Comparison of ENCODE assay signal across 20 mouse cellular contexts in the genomic region with DNA sequence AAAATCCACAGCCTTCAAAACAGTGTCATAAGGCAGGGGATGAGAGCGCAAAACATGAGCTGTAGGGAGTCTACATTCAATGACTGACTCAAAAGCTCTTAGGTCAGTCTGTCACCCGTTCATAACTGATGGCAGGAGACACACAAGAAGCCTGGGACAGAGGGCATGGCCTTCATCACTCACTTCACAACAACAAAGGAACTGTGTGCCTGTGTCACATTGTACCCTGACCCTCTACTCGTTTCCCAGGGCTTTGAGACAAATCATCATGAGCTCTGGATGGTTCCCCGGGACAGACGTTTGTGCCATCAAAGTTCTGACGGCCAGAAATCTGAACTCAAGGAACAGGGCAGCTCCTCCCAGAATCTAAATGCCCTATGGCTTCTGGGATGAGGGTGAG. TPM values are rescaled to one million over a fixed set of nuclear protein-coding genes. Genes with fewer than 3 reads are reported as not detected.
A peak's percentile ranks its signal among the peaks of the same experiment; 100 is the strongest.
DNase-seq lines count a peak whose midpoint lies in the region; ATAC-seq and TF ChIP-seq lines count a peak whose summit lies in the region.
"Had no signal": no experiment of that assay in that cellular context is flagged by ENCODE, and none has a peak within 500 bp of the region (broad histone marks: within the 10 kb centered on the region; RNA-seq: fewer than 3 reads in every experiment).

No protein-coding gene starts in this region.

- no peak for DNase-seq in heart, postnatal 14 days
- peak; percentile 8 for DNase-seq in liver, postnatal 0 days
- no peak for DNase-seq in liver, embryonic 11.5 days (ENCODE audit: low spot score)
- peak; percentile 68 for DNase-seq in embryo, embryonic 10.5 days (ENCODE audit: low spot score)
- DNase-seq in embryo, embryonic 9.5 days (ENCODE audit: extremely low spot score) = peak; percentile 36
- no peak for DNase-seq in spleen, postnatal 4 days (ENCODE audit: low spot score in 2 of 2)
- DNase-seq in cerebellum, adult 18-20 months = no peak
- DNase-seq: adrenal gland, adult 2 months; adrenal gland, postnatal 25 days; cerebellum, adult 2 months; cerebellum, postnatal 10 days; forebrain, postnatal 0 days; gastrocnemius, postnatal 14 days; heart, postnatal 36 days had no signal

- TF ChIP-seq CTCF in liver, postnatal 0 days (IDR thresholded peaks at IDR 0.05; ENCODE audit: low read depth) = no peak

- H3K36me3 ChIP-seq in heart, embryonic 12.5 days = no peaks in the 10 kb centered on the region
- H3K36me3 ChIP-seq in liver, postnatal 0 days (replicated peaks; ENCODE audit: insufficient read depth, low read length) = no peaks in the 10 kb centered on the region
- H3K36me3 ChIP-seq in liver, embryonic 11.5 days (ENCODE audit: control insufficient read depth, insufficient read depth, low read length) = no peaks in the 10 kb centered on the region
- H3K36me3 ChIP-seq: embryonic facial prominence, embryonic 10.5 days; heart, embryonic 15.5 days; hindbrain, embryonic 12.5 days had no signal

- no peak for ATAC-seq in heart, embryonic 12.5 days (ENCODE audit: insufficient number of reproducible peaks, low FRiP score)
- ATAC-seq in liver, postnatal 0 days = no peak
- no peak for ATAC-seq in liver, embryonic 11.5 days (replicated peaks; ENCODE audit: low FRiP score)
- ATAC-seq: forebrain, embryonic 13.5 days; forebrain, postnatal 0 days; hindbrain, postnatal 0 days had no signal

- H3K9me3 ChIP-seq in heart, embryonic 12.5 days (replicated peaks) = no peaks in the 10 kb centered on the region
- H3K9me3 ChIP-seq in liver, postnatal 0 days (ENCODE audit: low read length) = no peaks in the 10 kb centered on the region
- H3K9me3 ChIP-seq in liver, embryonic 11.5 days (ENCODE audit: control insufficient read depth, low read length) = no peaks in the 10 kb centered on the region
- H3K9me3 ChIP-seq: embryonic facial prominence, embryonic 10.5 days; forebrain, embryonic 13.5 days; heart, embryonic 15.5 days; hindbrain, embryonic 12.5 days had no signal

- peak overlapping the region; percentile 50 for H3K27ac ChIP-seq in heart, embryonic 12.5 days (ENCODE audit: poor library complexity, severe bottlenecking)
- no peak overlapping the region for H3K27ac ChIP-seq in liver, postnatal 0 days (ENCODE audit: low read depth)
- H3K27ac ChIP-seq in liver, embryonic 11.5 days (ENCODE audit: low read depth, low read length) = no peak overlapping the region
- H3K27ac ChIP-seq: embryonic facial prominence, embryonic 10.5 days; forebrain, embryonic 13.5 days; heart, embryonic 15.5 days; hindbrain, embryonic 12.5 days; hindbrain, postnatal 0 days had no signal

- TF ChIP-seq EP300 in liver, postnatal 0 days (IDR thresholded peaks at IDR 0.05; ENCODE audit: low read depth) = no peak

- H3K27me3 ChIP-seq in heart, embryonic 12.5 days (replicated peaks) = no peaks in the 10 kb centered on the region
- H3K27me3 ChIP-seq in liver, postnatal 0 days (ENCODE audit: insufficient read depth, low read length) = no peaks in the 10 kb centered on the region
- H3K27me3 ChIP-seq in liver, embryonic 11.5 days (replicated peaks; ENCODE audit: control insufficient read depth, insufficient read depth, low read length) = no peaks in the 10 kb centered on the region
- H3K27me3 ChIP-seq: forebrain, embryonic 13.5 days; heart, embryonic 15.5 days; hindbrain, embryonic 12.5 days had no signal

- peaks cover 33% of the 10 kb centered on the region for H3K4me1 ChIP-seq in heart, embryonic 12.5 days (replicated peaks)
- H3K4me1 ChIP-seq in liver, postnatal 0 days (ENCODE audit: insufficient read depth) = no peaks in the 10 kb centered on the region
- peaks cover 13% of the 10 kb centered on the region for H3K4me1 ChIP-seq in liver, embryonic 11.5 days (replicated peaks; ENCODE audit: control insufficient read depth, insufficient read depth, low read length)
- H3K4me1 ChIP-seq: forebrain, embryonic 13.5 days had no signal

- no peak overlapping the region for H3K9ac ChIP-seq in heart, embryonic 12.5 days
- H3K9ac ChIP-seq in liver, postnatal 0 days (replicated peaks) = no peak overlapping the region
- no peak overlapping the region for H3K9ac ChIP-seq in liver, embryonic 11.5 days (ENCODE audit: low read depth, low read length)
- H3K9ac ChIP-seq: forebrain, embryonic 13.5 days; forebrain, postnatal 0 days; heart, embryonic 15.5 days; hindbrain, embryonic 12.5 days had no signal

- H3K4me3 ChIP-seq in heart, embryonic 12.5 days = no peak overlapping the region
- no peak overlapping the region for H3K4me3 ChIP-seq in liver, postnatal 0 days (ENCODE audit: low read depth, low read length)
- no peak overlapping the region for H3K4me3 ChIP-seq in liver, embryonic 11.5 days (ENCODE audit: low read depth, low read length)
- H3K4me3 ChIP-seq: embryonic facial prominence, embryonic 10.5 days; forebrain, embryonic 13.5 days; heart, embryonic 15.5 days; hindbrain, embryonic 12.5 days had no signal

- no peak overlapping the region for H3K4me2 ChIP-seq in heart, embryonic 12.5 days
- no peak overlapping the region for H3K4me2 ChIP-seq in liver, postnatal 0 days (ENCODE audit: low read depth, low read length)
- no peak overlapping the region for H3K4me2 ChIP-seq in liver, embryonic 11.5 days
- H3K4me2 ChIP-seq: forebrain, embryonic 13.5 days; heart, embryonic 15.5 days; hindbrain, embryonic 12.5 days had no signal

- intact Hi-C loops in heart, postnatal 14 days (cut with DNase I) = no loop called here

- 51% methylated on average over 6 of the region's 6 CpGs for WGBS in heart, embryonic 12.5 days
- WGBS in liver, postnatal 0 days (ENCODE audit: insufficient replicate concordance) = 76% methylated on average over 6 of the region's 6 CpGs
- WGBS in liver, embryonic 11.5 days = 67% methylated on average over 6 of the region's 6 CpGs

RNA-seq across cellular contexts. Expression of a gene that starts 11.0 kb away (rescaled TPM):
- 13.9 and 14.9 TPM in 2 replicates for polyA plus RNA-seq in heart, embryonic 12.5 days (2016; fragmentation: Nextera tagmentation; extraction: Ambion mirVana)
- 10 to 100 TPM; 17.4 to 18.1 TPM for total RNA-seq in heart, postnatal 14 days (2021)
- 3.6 and 4.2 TPM in 2 replicates for polyA plus RNA-seq in liver, postnatal 0 days (2015; fragmentation: Nextera tagmentation; extraction: Ambion mirVana)
- polyA plus RNA-seq in liver, embryonic 11.5 days (2014; fragmentation: Nextera tagmentation; extraction: Ambion mirVana) = 6.1 and 6.5 TPM in 2 replicates

Comparison
In these comparisons a context has a peak if more than half of its experiments do, and no peak if none do; other contexts are left out.
1. DNase-seq: peak in liver, postnatal 0 days (single experiment), embryo, embryonic 10.5 days (single experiment) and embryo, embryonic 9.5 days (single experiment); none in heart, postnatal 14 days (0 of 2), liver, embryonic 11.5 days (single experiment), spleen, postnatal 4 days (0 of 2) and cerebellum, adult 18-20 months (0 of 2).